Mouse (Mus musculus) erythroblast, embryonic 14.5 days (primary cell): ENCODE results near the gene Cops7a.

Experiments used
- GATA1 ChIP-seq: IDR thresholded peaks from 2 replicates; pipeline ENCODE4 v1.6.1; 2012; ENCODE audit warnings: low read length, inconsistent platforms, mixed read lengths
- TAL1 ChIP-seq: IDR thresholded peaks from 3 replicates; pipeline ENCODE4 v1.6.1; 2012; ENCODE audit warnings: low read length, inconsistent platforms, mixed read lengths

DNA sequence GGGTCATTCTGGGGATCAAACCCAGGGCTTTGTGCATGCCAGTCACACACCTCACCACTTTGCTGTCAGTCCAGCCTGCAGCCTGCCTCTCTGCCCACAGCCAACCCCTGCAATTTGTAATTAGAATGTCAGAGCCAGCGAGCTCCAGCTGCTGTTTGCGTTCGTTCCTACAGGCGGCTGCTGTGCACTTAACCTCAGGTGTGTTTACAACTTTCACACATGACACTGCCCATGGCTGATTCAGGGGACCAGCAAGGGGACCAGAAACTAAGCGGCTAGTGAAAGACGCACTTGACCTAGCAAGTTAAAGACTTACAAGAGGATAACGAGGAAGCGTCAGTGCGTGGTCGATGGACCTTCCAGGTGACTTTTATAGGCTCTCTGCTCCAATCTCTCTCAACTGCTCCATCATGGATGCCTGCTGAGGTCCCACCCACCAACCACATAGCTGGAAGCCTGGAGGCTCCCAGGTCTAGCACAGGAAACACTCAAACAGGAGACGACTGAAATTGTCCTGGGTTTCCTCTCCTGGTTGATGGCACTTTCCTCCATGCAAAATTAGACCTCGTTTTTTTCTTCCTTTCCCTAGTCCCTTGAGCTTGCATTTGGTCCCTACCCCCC lies 40.1 kb downstream of the Cops7a start:
- no peak for TF ChIP-seq GATA1
- no peak for TF ChIP-seq TAL1
